Mouse (Mus musculus): ENCODE results near the gene Nf2. TPM values are rescaled to one million over a fixed set of nuclear protein-coding genes. Genes with fewer than 3 reads are reported as not detected.

Gene Nf2
- polyA plus RNA-seq, 1 experiment from 2014 or later = 63.9 TPM

DNA sequence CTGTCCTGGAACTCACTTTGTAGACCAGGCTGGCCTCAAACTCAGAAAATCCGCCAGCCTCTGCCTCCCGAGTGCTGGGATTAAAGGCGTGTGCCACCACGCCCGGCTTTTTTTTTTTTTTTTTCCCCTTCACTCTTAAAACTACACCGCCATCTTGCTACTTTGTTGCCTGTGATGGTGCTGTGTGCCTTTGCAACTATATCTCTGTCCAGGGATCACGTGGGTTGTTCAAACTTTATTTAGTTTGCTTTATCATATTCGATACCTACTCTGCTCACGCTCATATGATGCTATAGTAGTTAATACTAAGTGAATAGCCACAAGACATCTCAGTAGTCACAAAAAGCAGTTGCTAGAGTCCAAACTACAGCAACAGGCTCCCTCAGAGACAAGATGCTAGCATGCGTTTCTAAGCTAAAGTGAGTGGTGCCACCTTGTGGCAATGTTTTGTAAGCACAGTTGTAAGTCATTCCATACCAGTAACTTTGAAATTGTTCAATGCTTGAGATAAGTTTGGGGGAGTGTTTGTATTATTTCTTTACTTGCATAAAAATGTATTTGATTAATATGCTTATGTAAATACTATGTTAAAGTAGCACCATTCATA is 16.4 kb upstream of the Nf2 start:
- DNase-seq (ENCODE audit: low spot score) (peak; percentile 89), ATAC-seq (ENCODE audit: low FRiP score) (no peak)
- WGBS = 39% methylated on average over 10 of the region's 10 CpGs
- Histone ChIP-seq H3K4me3 (replicated peaks; ENCODE audit: low read length) (no peak overlapping the region), H3K9ac (no peak overlapping the region), H3K27me3 (ENCODE audit: control insufficient read depth, insufficient read depth, low read length) (no peaks in the 10 kb centered on the region), H3K9me3 (ENCODE audit: control insufficient read depth, low read length) (no peaks in the 10 kb centered on the region), H3K36me3 (replicated peaks; ENCODE audit: control insufficient read depth, insufficient read depth) (no peaks in the 10 kb centered on the region), H3K27ac (no peak overlapping the region), H3K4me1 (replicated peaks; ENCODE audit: control insufficient read depth, insufficient read depth, low read length) (no peaks in the 10 kb centered on the region), H3K4me2 (replicated peaks) (no peak overlapping the region)

DNA sequence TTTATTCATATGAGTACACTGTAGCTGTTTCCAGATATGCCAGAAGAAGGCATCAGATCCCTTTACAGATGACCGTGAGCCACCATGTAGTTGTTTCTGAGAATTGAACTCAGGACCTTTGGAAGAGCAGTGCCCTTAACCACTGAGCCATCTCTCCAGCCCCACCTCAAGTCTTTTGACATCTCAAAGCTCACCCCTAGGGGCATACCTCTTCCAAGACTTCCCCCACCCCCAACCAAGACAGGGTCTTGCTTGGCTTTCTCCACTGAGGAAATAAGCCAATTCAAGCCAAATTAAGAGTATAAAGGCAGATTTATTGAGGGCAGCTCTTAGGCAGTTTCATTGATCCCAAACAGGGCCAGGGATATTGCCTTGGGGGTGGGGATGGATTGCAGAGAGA is 13.4 kb upstream of the Nf2 start:
- Histone ChIP-seq H3K9me3 (ENCODE audit: control insufficient read depth, low read length) (no peaks in the 10 kb centered on the region), H3K27me3 (ENCODE audit: control insufficient read depth, insufficient read depth, low read length) (no peaks in the 10 kb centered on the region), H3K4me3 (replicated peaks; ENCODE audit: low read length) (no peak overlapping the region), H3K9ac (no peak overlapping the region), H3K4me2 (replicated peaks) (no peak overlapping the region), H3K4me1 (replicated peaks; ENCODE audit: control insufficient read depth, insufficient read depth, low read length) (no peaks in the 10 kb centered on the region), H3K36me3 (replicated peaks; ENCODE audit: control insufficient read depth, insufficient read depth) (no peaks in the 10 kb centered on the region), H3K27ac (no peak overlapping the region)
- no peak for ATAC-seq (ENCODE audit: low FRiP score)
- WGBS = 100% methylated on average over 1 of the region's 1 CpGs
- no peak for DNase-seq (ENCODE audit: low spot score)

DNA sequence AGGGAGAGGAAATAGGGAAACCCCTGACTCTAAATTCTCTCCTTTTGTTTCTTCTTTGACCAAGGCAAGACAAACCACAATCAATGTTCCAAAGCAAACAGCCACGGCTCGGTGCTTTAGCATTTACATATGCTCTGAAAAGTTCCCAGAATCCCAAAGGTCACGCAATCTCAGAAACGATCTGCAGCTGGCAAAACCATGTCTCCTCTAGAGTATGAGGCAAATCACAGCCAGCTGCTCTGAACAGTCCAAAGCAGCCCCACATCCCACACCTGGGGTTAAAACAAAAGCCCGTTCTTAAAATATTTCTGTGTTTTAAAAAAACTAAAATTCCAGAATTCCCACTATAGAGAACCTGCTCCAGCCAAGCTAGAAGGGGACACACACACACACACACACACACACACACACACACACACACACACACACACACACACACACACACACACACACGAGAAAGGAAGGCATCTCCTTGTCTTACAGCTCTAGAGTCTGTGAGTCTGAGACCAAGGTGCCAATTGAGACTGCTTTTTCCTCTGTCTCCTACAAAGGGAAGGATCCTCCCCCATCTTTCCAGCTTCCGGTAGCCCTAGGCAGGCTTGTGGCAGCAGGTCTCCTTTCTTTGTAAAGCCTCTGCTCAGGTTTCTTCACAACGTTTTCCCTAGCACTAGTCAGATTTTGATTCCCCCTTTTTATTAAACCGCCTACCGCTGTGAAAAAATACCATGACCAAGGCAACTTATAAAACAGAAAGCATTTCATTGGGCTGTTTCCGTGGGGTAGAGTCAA is 12.7 kb upstream of the Nf2 start:
- Histone ChIP-seq H3K36me3 (replicated peaks; ENCODE audit: control insufficient read depth, insufficient read depth) (no peaks in the 10 kb centered on the region), H3K27me3 (ENCODE audit: control insufficient read depth, insufficient read depth, low read length) (no peaks in the 10 kb centered on the region), H3K4me1 (replicated peaks; ENCODE audit: control insufficient read depth, insufficient read depth, low read length) (no peaks in the 10 kb centered on the region), H3K27ac (no peak overlapping the region), H3K9ac (no peak overlapping the region), H3K4me2 (replicated peaks) (no peak overlapping the region), H3K9me3 (ENCODE audit: control insufficient read depth, low read length) (no peaks in the 10 kb centered on the region), H3K4me3 (replicated peaks; ENCODE audit: low read length) (no peak overlapping the region)
- WGBS = 55% methylated on average over 11 of the region's 11 CpGs
- ATAC-seq (ENCODE audit: low FRiP score) (no peak), DNase-seq (ENCODE audit: low spot score) (no peak)

DNA sequence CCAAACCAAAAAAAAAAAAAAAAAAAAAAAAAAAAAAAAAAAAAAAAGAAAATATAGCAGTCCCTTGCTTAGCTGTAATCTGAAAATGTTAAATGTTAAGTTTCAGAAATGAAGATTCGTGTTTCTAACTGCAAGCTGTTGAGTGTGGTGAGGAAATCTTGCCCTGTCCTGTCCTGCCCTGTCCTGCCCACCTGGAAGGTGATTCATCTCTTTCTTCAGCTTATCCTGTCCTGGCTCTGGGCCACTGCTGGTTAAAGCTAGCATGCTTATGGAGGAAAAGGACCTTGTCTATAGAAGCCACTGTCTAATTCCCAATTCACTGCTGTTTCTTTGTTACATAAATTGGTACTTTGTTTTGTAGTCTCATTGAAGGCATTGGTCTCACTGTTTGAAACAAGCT is 11.7 kb upstream of the Nf2 start:
- Histone ChIP-seq H3K4me3 (replicated peaks; ENCODE audit: low read length) (no peak overlapping the region), H3K4me2 (replicated peaks) (no peak overlapping the region), H3K27ac (no peak overlapping the region), H3K4me1 (replicated peaks; ENCODE audit: control insufficient read depth, insufficient read depth, low read length) (no peaks in the 10 kb centered on the region), H3K9ac (no peak overlapping the region), H3K9me3 (ENCODE audit: control insufficient read depth, low read length) (no peaks in the 10 kb centered on the region), H3K36me3 (replicated peaks; ENCODE audit: control insufficient read depth, insufficient read depth) (no peaks in the 10 kb centered on the region), H3K27me3 (ENCODE audit: control insufficient read depth, insufficient read depth, low read length) (no peaks in the 10 kb centered on the region)
- WGBS = 59% methylated on average over 1 of the region's 1 CpGs
- DNase-seq (ENCODE audit: low spot score) = no peak
- ATAC-seq (ENCODE audit: low FRiP score) = no peak

DNA sequence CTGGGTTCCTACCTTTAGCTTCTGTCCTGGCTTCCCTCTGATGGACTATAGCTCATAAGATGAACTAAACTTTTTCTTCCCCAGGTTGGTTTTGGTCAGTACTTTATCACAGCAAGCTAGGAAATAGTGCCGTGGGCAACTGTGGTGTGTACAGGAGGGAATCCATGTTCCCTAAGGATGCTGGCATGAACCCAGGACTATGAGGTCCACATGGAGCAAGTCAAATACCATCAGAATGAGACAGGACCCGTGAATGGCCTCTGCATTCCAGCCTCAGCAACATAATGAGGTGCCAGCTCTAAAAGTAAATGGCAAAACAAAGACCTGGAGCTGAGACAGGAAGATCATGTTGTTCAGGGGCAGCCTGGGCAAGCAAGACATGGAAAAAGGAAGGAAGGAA is 9.1 kb upstream of the Nf2 start:
- no peak for ATAC-seq (ENCODE audit: low FRiP score)
- WGBS = 55% methylated on average over 2 of the region's 2 CpGs
- no peak overlapping the region for H3K27ac ChIP-seq

DNA sequence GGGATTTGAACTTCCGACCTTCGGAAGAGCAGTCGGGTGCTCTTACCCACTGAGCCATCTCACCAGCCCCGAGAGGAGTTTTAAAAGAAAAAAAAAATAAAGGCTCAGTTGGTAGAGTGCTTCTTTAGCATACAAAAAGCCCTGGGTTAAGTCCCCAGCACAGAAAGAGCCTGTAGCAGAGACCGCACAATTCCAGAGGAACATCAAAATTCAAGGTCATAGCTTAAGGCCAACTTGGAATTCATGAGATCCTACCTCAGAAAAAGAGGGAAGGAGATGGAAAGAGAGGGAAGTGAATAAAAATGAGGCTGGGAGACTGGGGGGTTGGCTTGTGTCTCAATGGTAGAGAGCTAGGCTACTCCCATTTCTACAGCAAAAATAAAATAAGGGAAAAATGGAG is 4.8 kb upstream of the Nf2 start:
- DNase-seq (ENCODE audit: low spot score) = no peak
- no peak for ATAC-seq (ENCODE audit: low FRiP score)
- Histone ChIP-seq H3K4me1 (replicated peaks; ENCODE audit: control insufficient read depth, insufficient read depth, low read length) (no peaks in the 10 kb centered on the region), H3K27ac (no peak overlapping the region), H3K36me3 (replicated peaks; ENCODE audit: control insufficient read depth, insufficient read depth) (no peaks in the 10 kb centered on the region), H3K4me2 (replicated peaks) (no peak overlapping the region), H3K9me3 (ENCODE audit: control insufficient read depth, low read length) (no peaks in the 10 kb centered on the region), H3K4me3 (replicated peaks; ENCODE audit: low read length) (no peak overlapping the region), H3K9ac (no peak overlapping the region), H3K27me3 (ENCODE audit: control insufficient read depth, insufficient read depth, low read length) (no peaks in the 10 kb centered on the region)
- 91% methylated on average over 5 of the region's 5 CpGs for WGBS

More for the DNA sequence above, 9.1 kb upstream of the Nf2 start:
- Histone ChIP-seq H3K36me3 (replicated peaks; ENCODE audit: control insufficient read depth, insufficient read depth) (no peaks in the 10 kb centered on the region), H3K9me3 (ENCODE audit: control insufficient read depth, low read length) (no peaks in the 10 kb centered on the region), H3K9ac (no peak overlapping the region), H3K4me1 (replicated peaks; ENCODE audit: control insufficient read depth, insufficient read depth, low read length) (no peaks in the 10 kb centered on the region), H3K27me3 (ENCODE audit: control insufficient read depth, insufficient read depth, low read length) (no peaks in the 10 kb centered on the region), H3K4me2 (replicated peaks) (no peak overlapping the region), H3K4me3 (replicated peaks; ENCODE audit: low read length) (no peak overlapping the region)
- DNase-seq (ENCODE audit: low spot score) = no peak

- H3K4me3 ChIP-seq (replicated peaks; ENCODE audit: low read length) = no peak overlapping the region
- ATAC-seq (ENCODE audit: low FRiP score) (no peak), DNase-seq (ENCODE audit: low spot score) (no peak)
- H3K4me2 ChIP-seq (replicated peaks) = no peak overlapping the region
- H3K27ac ChIP-seq = no peak overlapping the region
- H3K4me1 ChIP-seq (replicated peaks; ENCODE audit: control insufficient read depth, insufficient read depth, low read length) = peaks cover 4% of the 10 kb centered on the region
- no peaks in the 10 kb centered on the region for H3K27me3 ChIP-seq (ENCODE audit: control insufficient read depth, insufficient read depth, low read length)
- no peaks in the 10 kb centered on the region for H3K9me3 ChIP-seq (ENCODE audit: control insufficient read depth, low read length)
- no peaks in the 10 kb centered on the region for H3K36me3 ChIP-seq (replicated peaks; ENCODE audit: control insufficient read depth, insufficient read depth)
- no peak overlapping the region for H3K9ac ChIP-seq
Observed at GRCm38 (mm10) chr11:4853021-4853420, 3.7 kb upstream of the Nf2 start.

DNA sequence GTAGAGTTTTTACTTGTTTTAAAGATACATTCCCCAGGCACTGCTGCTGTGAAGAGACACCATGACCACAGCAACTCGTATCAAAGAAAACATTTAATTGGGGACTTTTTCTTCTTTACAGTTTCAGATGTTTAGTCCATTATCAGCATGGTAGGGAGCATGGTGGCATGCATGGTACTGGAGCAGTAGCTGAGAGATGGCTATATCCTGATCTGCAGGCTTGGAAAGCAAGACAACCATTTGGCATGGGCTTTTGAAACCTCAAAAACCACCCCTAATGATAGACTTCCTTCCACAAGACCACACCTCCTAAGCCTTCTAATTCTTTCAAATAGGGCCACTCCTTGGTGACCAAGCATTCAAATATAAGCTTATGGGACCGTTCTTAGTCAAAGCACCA is 1.1 kb upstream of the Nf2 start:
- Histone ChIP-seq H3K27me3 (ENCODE audit: control insufficient read depth, insufficient read depth, low read length) (no peaks in the 10 kb centered on the region), H3K4me2 (replicated peaks) (0 out of 2 replicates have a peak overlapping the region, but pooled peaks have one; percentile 57), H3K4me1 (replicated peaks; ENCODE audit: control insufficient read depth, insufficient read depth, low read length) (peaks cover 13% of the 10 kb centered on the region), H3K9me3 (ENCODE audit: control insufficient read depth, low read length) (no peaks in the 10 kb centered on the region), H3K9ac (no peak overlapping the region), H3K4me3 (replicated peaks; ENCODE audit: low read length) (no peak overlapping the region), H3K36me3 (replicated peaks; ENCODE audit: control insufficient read depth, insufficient read depth) (no peaks in the 10 kb centered on the region), H3K27ac (no peak overlapping the region)
- ATAC-seq (ENCODE audit: low FRiP score) = no peak
- 92% methylated on average over 2 of the region's 2 CpGs for WGBS
- no peak for DNase-seq (ENCODE audit: low spot score)

GRCm38 (mm10) chr11:4848483-4849248 is 670 bp downstream of the Nf2 start:
- no peaks in the 10 kb centered on the region for H3K36me3 ChIP-seq (replicated peaks; ENCODE audit: control insufficient read depth, insufficient read depth)
- WGBS = under 1% methylated on average over 50 of the region's 50 CpGs
- H3K4me1 ChIP-seq (replicated peaks; ENCODE audit: control insufficient read depth, insufficient read depth, low read length) = peaks cover 13% of the 10 kb centered on the region
- H3K9me3 ChIP-seq (ENCODE audit: control insufficient read depth, low read length) = no peaks in the 10 kb centered on the region
- ATAC-seq (ENCODE audit: low FRiP score) (peak; percentile 53), DNase-seq (ENCODE audit: low spot score) (peak; percentile 44)
- H3K27me3 ChIP-seq (ENCODE audit: control insufficient read depth, insufficient read depth, low read length) = no peaks in the 10 kb centered on the region
- H3K27ac ChIP-seq = peak overlapping the region; percentile 84
- peak overlapping the region; percentile 69 for H3K4me3 ChIP-seq (replicated peaks; ENCODE audit: low read length)
- H3K4me2 ChIP-seq (replicated peaks) = peak overlapping the region; percentile 70
- peak overlapping the region; percentile 83 for H3K9ac ChIP-seq

Data from hindbrain, embryonic 14.5 days (tissue).